Mouse (Mus musculus) adrenal gland (tissue): ENCODE measurements around the gene Olfr308.
"Not testable (repeated sequence)": the region's sequence is repeated elsewhere in the genome, so short reads cannot be mapped to it uniquely, and the experiment has no call there.

Source experiments
- intact Hi-C: fragments of 180-260 bp; cut with DNase I; formaldehyde crosslinking; loops from one replicate; pipeline ENCODE4 v1.15.1; 2025
- long read RNA-seq, 2 experiments: library from polyadenylated mRNA; unstranded; transcript quantifications; one replicate each; pipeline ENCODE4 v2.0.0; 2020; ENCODE audit warnings: borderline replicate concordance in 1 of 2; ENCODE audit not compliant: insufficient replicate concordance in 1 of 2
- microRNA-seq, 2 experiments: library from miRNA; unstranded; fragments of <30 nt; microRNA quantifications; one replicate each; pipeline ENCODE4; 2019

The Olfr308 gene
- long read RNA-seq, experiment 1: 0 reads
- long read RNA-seq, experiment 2: 0 reads

- intact Hi-C loops: no loop called here
These were observed at the start of gene Olfr308 for GRCm38 (mm10) chr7:86325530-86325929. Gene Olfr308, minus strand, starts transcription at chr7:86325630.

DNA sequence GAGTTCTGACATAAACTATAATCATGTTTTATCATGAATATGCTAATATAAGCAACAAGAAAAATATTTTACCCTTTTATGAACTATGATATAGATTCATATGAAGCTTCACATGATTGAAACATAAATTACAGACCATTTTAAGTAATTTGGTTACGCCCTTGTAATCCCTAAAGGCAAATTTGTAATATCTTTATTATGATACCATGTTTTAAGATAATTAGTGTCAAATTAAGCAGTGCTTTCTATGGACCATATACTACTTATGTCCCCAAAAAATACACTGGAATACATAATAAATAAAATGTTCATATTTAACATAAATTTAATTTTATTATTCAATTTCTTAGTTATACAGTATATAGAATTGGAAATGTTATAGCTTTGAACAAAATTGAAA is 41.4 kb upstream of the Olfr308 start, which contains the start of gene Olfr305:
Olfr305 (minus strand) TSS at position 101 of the 400 bp plus-strand sequence.
- intact Hi-C loops: no loop called here

DNA sequence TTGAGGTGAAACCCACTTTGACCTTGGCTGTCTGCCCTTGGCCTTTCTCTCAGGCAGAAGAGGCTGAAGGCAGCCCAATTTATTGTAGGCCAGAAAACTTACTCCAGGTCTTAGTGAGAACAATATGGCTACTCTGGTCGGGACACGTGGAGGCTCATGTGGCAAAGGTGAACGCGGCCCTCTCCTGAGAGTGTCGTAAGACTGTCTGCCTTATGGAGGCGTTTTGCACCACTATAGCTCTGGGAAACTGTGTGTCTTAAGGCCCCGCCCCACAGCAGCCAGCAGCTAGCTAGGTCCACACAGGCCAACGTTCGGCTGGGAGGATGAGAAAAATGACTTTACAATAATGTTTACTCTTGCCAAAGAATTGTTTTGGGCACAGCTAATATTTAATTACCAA is 20.9 kb upstream of the Olfr308 start:
- intact Hi-C loops: not testable (repeated sequence)

DNA sequence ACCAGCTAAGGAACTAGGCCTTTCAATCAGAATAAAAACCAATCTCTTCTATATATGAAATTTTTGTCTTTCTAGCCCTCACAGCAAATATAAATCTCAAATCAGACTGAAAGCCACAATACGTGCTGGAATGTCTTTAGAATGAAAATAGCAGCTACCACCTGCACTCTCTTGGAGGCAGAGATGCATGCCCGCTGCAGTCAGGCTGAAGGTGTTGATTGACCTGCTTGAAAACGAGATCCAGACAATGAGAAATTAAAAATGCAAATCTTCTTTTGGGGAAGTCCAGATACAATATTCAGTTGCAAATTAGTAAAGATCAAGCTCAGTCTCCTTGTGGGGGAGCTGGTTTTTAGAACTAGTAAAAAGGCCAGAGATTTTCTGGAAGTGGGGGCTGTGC is 18.8 kb upstream of the Olfr308 start:
- intact Hi-C loops: no loop called here

DNA sequence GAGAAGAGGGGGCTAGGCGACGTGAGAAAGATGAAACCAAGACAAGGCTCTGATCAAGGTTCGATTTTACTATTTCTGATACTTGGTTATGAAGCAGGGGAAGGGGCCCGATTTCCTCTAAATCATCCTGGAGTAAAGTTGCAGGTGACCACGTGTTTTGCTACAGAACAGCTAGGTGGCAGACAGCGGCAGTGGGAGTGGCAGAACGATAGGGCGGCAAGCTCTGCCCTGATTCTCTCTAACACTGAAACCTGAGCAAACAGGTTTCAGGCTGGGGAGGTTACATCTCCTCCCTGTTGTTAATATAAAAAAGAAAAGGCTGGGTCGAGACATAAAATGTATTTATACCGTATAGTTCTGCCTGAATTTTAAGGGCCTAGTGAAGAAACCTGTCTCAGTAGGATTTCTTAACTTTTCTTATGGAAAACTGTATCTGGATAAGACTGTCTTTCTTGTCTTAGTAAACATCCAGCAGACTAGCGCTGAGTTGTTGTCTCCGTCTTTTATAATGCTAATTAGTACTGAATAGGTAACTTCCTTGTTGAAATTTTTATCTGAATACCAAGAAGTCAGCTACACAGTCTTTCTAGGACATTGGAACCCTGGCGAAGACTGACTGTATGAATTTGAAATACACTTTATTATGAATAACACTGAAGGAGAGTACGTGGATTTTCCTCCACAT is 17.6 kb upstream of the Olfr308 start:
- intact Hi-C loops: no loop called here

DNA sequence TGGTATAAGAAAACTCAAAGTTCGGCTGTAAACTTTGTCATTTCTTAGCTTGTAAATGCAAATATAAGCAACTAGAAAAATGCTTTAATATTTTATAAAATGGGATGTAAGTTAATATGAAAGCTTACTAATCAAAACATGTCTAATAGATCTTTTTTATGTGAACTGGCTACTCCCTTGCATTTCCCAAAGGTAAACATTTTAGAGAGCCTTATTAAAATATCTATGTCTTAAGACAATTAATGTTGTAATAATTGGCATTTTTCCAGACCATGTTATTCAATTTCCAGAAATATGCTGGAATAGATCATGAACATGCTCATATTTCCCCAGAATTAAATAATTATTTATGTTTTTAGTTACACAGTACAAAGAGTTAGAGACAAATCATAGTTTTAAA is 12.1 kb upstream of the Olfr308 start, which contains the start of gene Olfr307:
Olfr307 (minus strand) TSS at position 101 of the 400 bp plus-strand sequence.
- intact Hi-C loops: no loop called here

GRCm38 (mm10) chr7:86321323-86321722 is 4.1 kb downstream of the Olfr308 start:
- intact Hi-C loops: no loop called here

DNA sequence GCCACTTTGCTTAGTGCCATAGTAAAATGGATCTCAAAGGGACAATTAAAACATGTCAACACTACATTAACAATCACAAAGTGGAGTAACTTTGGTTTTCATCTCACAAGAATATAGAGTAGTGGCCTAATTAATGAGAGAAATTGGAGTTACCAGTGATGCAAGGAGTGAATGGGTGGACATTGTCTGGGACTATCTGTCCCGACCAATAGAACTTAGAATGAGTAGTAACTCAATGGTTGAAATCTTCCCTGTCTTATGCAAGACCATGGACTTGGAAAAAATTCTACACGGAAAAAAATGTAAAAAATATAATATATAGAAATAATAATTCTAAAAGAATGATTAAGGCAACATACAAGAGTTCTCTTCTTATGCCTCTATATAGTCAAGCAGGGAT is 11.8 kb downstream of the Olfr308 start, which contains the start of gene Olfr309:
Olfr309 (minus strand) TSS at position 101 of the 400 bp plus-strand sequence.
- intact Hi-C loops: no loop called here

- intact Hi-C loops: no loop called here
These were observed 48.4 kb downstream of the Olfr308 start, which contains the start of gene Olfr310 for GRCm38 (mm10) chr7:86277072-86277471. Gene Olfr310, minus strand, starts transcription at chr7:86277172.

Small RNAs within 50 kb of the gene (microRNA-seq; reads per million reads assigned to microRNA genes)
- gene Gm23192: 0 reads per million in 2 experiments
